Mouse (Mus musculus) intestine, postnatal 0 days (tissue): ENCODE data around the gene Gm49336. TPM values are rescaled to one million over a fixed set of nuclear protein-coding genes. Genes with fewer than 3 reads are reported as not detected.

ENCODE experiments used
- ATAC-seq: fragments of 200-750 bp; cut with Nextera tagmentation; 2 replicates; pipeline ENCODE4 v1.8.0; 2017; ENCODE audit warnings: mild to moderate bottlenecking, moderate TSS enrichment, moderate library complexity
- H3K27ac ChIP-seq: fragments of 300-500 bp; sonication (generic); 2 replicates; pipeline ENCODE4 v1.5.1; 2014; ENCODE audit warnings: mild to moderate bottlenecking, low read depth, low read length, moderate library complexity
- H3K27me3 ChIP-seq: fragments of 300-500 bp; sonication (generic); replicated peaks from 2 replicates; pipeline ENCODE4 v1.6.1; 2014; ENCODE audit warnings: low read length, mixed read lengths; ENCODE audit not compliant: control insufficient read depth, insufficient read depth
- H3K36me3 ChIP-seq: fragments of 300-500 bp; sonication (generic); 2 replicates; pipeline ENCODE4 v1.6.1; 2014; ENCODE audit warnings: mild to moderate bottlenecking, moderate library complexity; ENCODE audit not compliant: control insufficient read depth, insufficient read depth
- H3K4me1 ChIP-seq: fragments of 300-500 bp; sonication (generic); replicated peaks from 2 replicates; pipeline ENCODE4 v1.6.1; 2014; ENCODE audit warnings: antibody characterized with exemption, low read length, mixed read lengths; ENCODE audit not compliant: control insufficient read depth, insufficient read depth
- H3K4me2 ChIP-seq: fragments of 300-500 bp; sonication (generic); replicated peaks from 2 replicates; pipeline ENCODE4 v1.6.1; 2014; ENCODE audit warnings: low read depth, mild to moderate bottlenecking, moderate library complexity
- H3K4me3 ChIP-seq: fragments of 300-500 bp; sonication (generic); 2 replicates; pipeline ENCODE4 v1.5.1; 2014; ENCODE audit warnings: low read depth, low read length
- H3K9ac ChIP-seq: fragments of 300-500 bp; sonication (generic); 2 replicates; pipeline ENCODE4 v1.6.1; 2014; ENCODE audit warnings: mild to moderate bottlenecking, low read depth, low read length
- H3K9me3 ChIP-seq: fragments of 300-500 bp; sonication (generic); 2 replicates; pipeline ENCODE4 v1.6.1; 2016; ENCODE audit warnings: mixed run types; ENCODE audit not compliant: control insufficient read depth
- CTCF ChIP-seq: sonication (generic); IDR thresholded peaks from 2 replicates; pipeline ENCODE4 v1.5.1; 2016; ENCODE audit warnings: low read depth, mild to moderate bottlenecking, control low read depth, antibody characterized with exemption, moderate library complexity
- WGBS: fragments of 180-500 bp; shearing (Covaris S2); extraction: QIAGEN DNeasy Blood & Tissue Kit; methylation state at CpG from one replicate; pipeline ENCODE4 v1.1.7; 2014; 5-methylcytosine and 5-hydroxymethylcytosine counted together
- polyA plus RNA-seq: library from polyadenylated mRNA; unstranded; fragments of >200 nt; fragmentation: Nextera tagmentation; extraction: Ambion mirVana; gene quantifications from 2 replicates; pipeline ENCODE4 v1.2.1, GENCODE M21; 2015

The Gm49336 gene
- polyA plus RNA-seq, 1 experiment from 2014 or later = 17.4 TPM

DNA sequence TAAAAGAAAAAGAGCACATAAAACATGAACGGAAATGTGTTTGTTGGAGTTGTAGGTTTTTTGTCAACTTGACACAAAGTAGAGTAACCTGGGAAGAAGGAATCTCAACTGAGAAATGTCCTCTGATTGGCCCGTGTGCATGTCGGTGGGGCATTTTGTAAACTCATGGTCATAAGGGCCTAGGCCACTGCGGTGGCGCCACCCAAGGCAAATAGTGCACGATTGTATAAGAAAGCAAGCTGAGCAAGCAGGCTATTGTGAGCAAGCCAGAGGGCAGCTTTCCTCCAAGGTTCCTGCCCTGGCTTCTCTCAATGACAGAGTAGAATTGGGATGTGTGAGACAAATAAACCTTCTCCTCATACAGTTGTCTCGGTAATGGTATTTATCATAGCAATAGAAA, 42.1 kb downstream of the Gm49336 start:
- 0 out of 2 replicates have a peak, but pooled peaks have one; percentile 8 for TF ChIP-seq CTCF
- Histone ChIP-seq H3K4me2 (no peak overlapping the region), H3K27me3 (no peaks in the 10 kb centered on the region), H3K9ac (no peak overlapping the region), H3K9me3 (no peaks in the 10 kb centered on the region), H3K36me3 (no peaks in the 10 kb centered on the region), H3K27ac (no peak overlapping the region), H3K4me1 (no peaks in the 10 kb centered on the region), H3K4me3 (no peak overlapping the region)
- 66% methylated on average over 7 of the region's 7 CpGs for WGBS
- ATAC-seq = no peak

- no peak for TF ChIP-seq CTCF
- no peak overlapping the region for H3K9ac ChIP-seq
- no peak overlapping the region for H3K4me2 ChIP-seq
- H3K36me3 ChIP-seq = no peaks in the 10 kb centered on the region
- H3K27ac ChIP-seq = no peak overlapping the region
- no peaks in the 10 kb centered on the region for H3K4me1 ChIP-seq
- no peak for ATAC-seq
- no peaks in the 10 kb centered on the region for H3K9me3 ChIP-seq
- 90% methylated on average over 6 of the region's 6 CpGs for WGBS
- no peaks in the 10 kb centered on the region for H3K27me3 ChIP-seq
- H3K4me3 ChIP-seq = no peak overlapping the region
Observed at GRCm38 (mm10) chr14:60204993-60205392, 46.3 kb downstream of the Gm49336 start.

DNA sequence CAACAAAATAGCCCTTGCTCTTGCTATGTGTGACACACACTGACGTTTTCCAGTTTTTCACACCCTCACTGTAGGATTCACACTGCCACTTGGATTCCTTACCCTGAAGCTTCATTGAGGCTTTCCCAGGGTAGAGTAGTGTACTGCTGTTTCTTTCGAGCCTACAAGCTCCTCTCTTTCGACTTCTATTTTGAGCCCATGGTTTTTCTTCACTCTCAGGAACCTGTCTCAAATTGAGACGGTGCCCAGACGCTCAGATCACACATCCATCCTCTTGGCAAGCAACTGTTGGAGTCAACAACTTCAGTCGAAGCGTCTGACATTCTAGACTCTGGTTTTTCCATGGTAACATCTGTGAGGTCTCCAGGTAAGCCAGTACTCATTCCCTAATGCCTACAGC, 54.4 kb downstream of the Gm49336 start, which contains the start of gene Atp8a2:
TSS of gene Atp8a2 (minus strand) at position 296 of the 400 bp plus-strand sequence.
- H3K4me1 ChIP-seq = no peaks in the 10 kb centered on the region
- no peak within 1 kb of the TSS for H3K27ac ChIP-seq
- no peak for TF ChIP-seq CTCF
- H3K4me2 ChIP-seq = no peak within 1 kb of the TSS
- H3K27me3 ChIP-seq = no peaks in the 10 kb centered on the region
- whole genome bisulfite sequencing = 66% methylated on average over 7 of the region's 7 CpGs
- no peaks in the 10 kb centered on the region for H3K9me3 ChIP-seq
- no peaks in the 10 kb centered on the region for H3K36me3 ChIP-seq
- ATAC-seq = no peak
- H3K9ac ChIP-seq = no peak within 1 kb of the TSS
- H3K4me3 ChIP-seq = no peak within 1 kb of the TSS

DNA sequence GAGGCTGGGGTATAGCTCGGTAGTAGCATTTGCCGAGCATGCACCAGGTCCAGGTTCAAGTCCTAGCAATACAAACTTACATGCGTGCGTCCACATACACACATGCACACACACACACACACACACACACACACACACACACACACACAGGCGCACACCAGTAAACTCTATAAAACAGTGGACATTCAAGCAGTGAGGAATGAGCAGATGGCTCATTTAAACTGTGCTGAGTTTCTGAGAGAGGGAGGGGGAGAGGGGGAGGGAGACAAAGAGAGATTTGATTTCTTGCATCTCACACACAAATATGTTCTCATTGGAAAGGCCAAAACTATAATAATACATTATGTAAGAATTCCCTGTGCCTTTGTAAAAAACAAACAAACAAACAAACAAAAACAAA, 55.3 kb downstream of the Gm49336 start:
- H3K9me3 ChIP-seq = no peaks in the 10 kb centered on the region
- no peak overlapping the region for H3K27ac ChIP-seq
- H3K9ac ChIP-seq = no peak overlapping the region
- 83% methylated on average over 5 of the region's 5 CpGs for WGBS
- no peak for ATAC-seq
- no peak overlapping the region for H3K4me2 ChIP-seq
- H3K27me3 ChIP-seq = no peaks in the 10 kb centered on the region
- H3K4me3 ChIP-seq = no peak overlapping the region
- TF ChIP-seq CTCF = no peak
- H3K36me3 ChIP-seq = no peaks in the 10 kb centered on the region
- H3K4me1 ChIP-seq = no peaks in the 10 kb centered on the region

GRCm38 (mm10) chr14:60194606-60195005, 56.7 kb downstream of the Gm49336 start:
- Histone ChIP-seq H3K36me3 (no peaks in the 10 kb centered on the region), H3K9ac (no peak overlapping the region), H3K4me3 (no peak overlapping the region), H3K4me2 (no peak overlapping the region), H3K4me1 (no peaks in the 10 kb centered on the region), H3K9me3 (no peaks in the 10 kb centered on the region), H3K27ac (no peak overlapping the region), H3K27me3 (no peaks in the 10 kb centered on the region)
- ATAC-seq = no peak
- WGBS = 86% methylated on average over 1 of the region's 1 CpGs
- no peak for TF ChIP-seq CTCF

GRCm38 (mm10) chr14:60189771-60190170, 61.5 kb downstream of the Gm49336 start:
- WGBS = 89% methylated on average over 5 of the region's 5 CpGs
- Histone ChIP-seq H3K4me2 (no peak overlapping the region), H3K4me3 (no peak overlapping the region), H3K9ac (no peak overlapping the region), H3K27ac (no peak overlapping the region), H3K9me3 (no peaks in the 10 kb centered on the region), H3K36me3 (no peaks in the 10 kb centered on the region), H3K27me3 (no peaks in the 10 kb centered on the region), H3K4me1 (no peaks in the 10 kb centered on the region)
- TF ChIP-seq CTCF = no peak
- ATAC-seq = no peak
